Mouse (Mus musculus) thymus, postnatal 25 days (tissue): ENCODE data around the gene Zfp740.

Experiments
- DNase-seq: peaks from one replicate; pipeline ENCODE4 v3.0.0; 2022

Zfp740 gene

GRCm38 (mm10) chr15:102249251-102249691, 46.2 kb downstream of the Zfp740 start:
- no peak for DNase-seq

- no peak for DNase-seq
Measured at GRCm38 (mm10) chr15:102249967-102250366, 46.9 kb downstream of the Zfp740 start.

GRCm38 (mm10) chr15:102250521-102250920, 47.5 kb downstream of the Zfp740 start:
- no peak for DNase-seq

GRCm38 (mm10) chr15:102255547-102256255, 52.7 kb downstream of the Zfp740 start:
- no peak for DNase-seq

GRCm38 (mm10) chr15:102256431-102257201, 53.6 kb downstream of the Zfp740 start:
- no peak for DNase-seq

- DNase-seq = no peak
Measured at GRCm38 (mm10) chr15:102257202-102258075, 54.4 kb downstream of the Zfp740 start, which contains the start of gene Rarg. Gene Rarg, minus strand, starts transcription at chr15:102257517.

GRCm38 (mm10) chr15:102258076-102258470, 55.0 kb downstream of the Zfp740 start:
- DNase-seq = no peak

- DNase-seq = no peak
Measured at GRCm38 (mm10) chr15:102258581-102259253, 55.7 kb downstream of the Zfp740 start.

GRCm38 (mm10) chr15:102262582-102262981, 59.5 kb downstream of the Zfp740 start:
- DNase-seq = no peak

- no peak for DNase-seq
Measured at GRCm38 (mm10) chr15:102263037-102263436, 60.0 kb downstream of the Zfp740 start.
